Mouse (Mus musculus) kidney, adult 2 months (tissue): ENCODE measurements around the gene Il17rc.

Source experiments
- CTCF ChIP-seq: fragments of 200-500 bp; conservative IDR thresholded peaks from 2 replicates; pipeline ENCODE4 v1.5.1; 2011; ENCODE audit warnings: low read depth, mild to moderate bottlenecking, control low read depth, low read length, moderate library complexity, mixed read lengths; ENCODE audit not compliant: insufficient read depth, insufficient read length
- POLR2A ChIP-seq: fragments of 200-500 bp; IDR thresholded peaks from one replicate; pipeline ENCODE4 v1.6.1; 2011; ENCODE audit warnings: low read depth, low read length, control low read depth

GRCm38 (mm10) chr6:113431801-113432200 is 39.4 kb upstream of the Il17rc start:
- TF ChIP-seq POLR2A: no peak
- no peak for TF ChIP-seq CTCF
